Mouse (Mus musculus) cortical plate, adult 2 months (tissue): ENCODE measurements around the gene Szt2.

ENCODE experiments used
- CTCF ChIP-seq: fragments of 200-500 bp; IDR thresholded peaks from 2 replicates; pipeline ENCODE4 v1.5.1; 2011; ENCODE audit warnings: mild to moderate bottlenecking, control low read depth, low read length; ENCODE audit not compliant: insufficient read depth; ENCODE audit errors: extremely low read depth
- POLR2A ChIP-seq: fragments of 200-500 bp; IDR thresholded peaks from 2 replicates; pipeline ENCODE4 v1.6.1; 2011; ENCODE audit warnings: mild to moderate bottlenecking, low read length, control low read depth; ENCODE audit not compliant: insufficient read depth; ENCODE audit errors: extremely low read depth

GRCm38 (mm10) chr4:118445088-118445487 lies 36.0 kb upstream of the Szt2 start:
- TF ChIP-seq POLR2A (no peak), CTCF (no peak)
